Mouse (Mus musculus): ENCODE data around the gene Wnt3.

Gene Wnt3

GRCm38 (mm10) chr11:103840834-103841233, 66.9 kb downstream of the Wnt3 start:
- in situ Hi-C loops (cut with MboI, MseI) = no loop called here

DNA sequence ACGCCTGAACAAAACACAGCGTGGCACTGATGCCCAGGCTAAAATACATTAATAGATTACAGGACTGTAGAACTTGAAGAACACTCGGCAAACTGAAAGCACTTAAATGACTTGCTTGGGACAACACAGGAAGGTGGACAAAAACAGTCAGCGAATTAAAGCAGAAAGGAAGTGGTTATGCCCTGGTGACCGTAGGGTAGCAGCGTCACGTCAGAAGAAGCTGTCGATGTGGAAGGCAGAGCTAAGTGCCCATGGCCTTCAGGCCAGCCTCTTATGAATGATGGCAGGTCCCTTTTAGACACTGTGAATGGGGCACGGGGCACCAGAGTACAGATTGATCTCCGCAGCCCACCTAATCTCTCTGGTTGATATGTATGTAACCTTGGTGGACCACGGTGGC, 74.3 kb downstream of the Wnt3 start:
- in situ Hi-C loops (cut with MboI, MseI) = no loop called here

GRCm38 (mm10) chr11:103852590-103853283, 78.8 kb downstream of the Wnt3 start:
- in situ Hi-C loops (cut with MboI, MseI) = no loop called here

- in situ Hi-C loops (cut with MboI, MseI) = no loop called here
Observed at GRCm38 (mm10) chr11:103853284-103853920, 79.5 kb downstream of the Wnt3 start.

- in situ Hi-C loops (cut with MboI, MseI) = no loop called here
Observed at GRCm38 (mm10) chr11:103854294-103854693, 80.3 kb downstream of the Wnt3 start.

DNA sequence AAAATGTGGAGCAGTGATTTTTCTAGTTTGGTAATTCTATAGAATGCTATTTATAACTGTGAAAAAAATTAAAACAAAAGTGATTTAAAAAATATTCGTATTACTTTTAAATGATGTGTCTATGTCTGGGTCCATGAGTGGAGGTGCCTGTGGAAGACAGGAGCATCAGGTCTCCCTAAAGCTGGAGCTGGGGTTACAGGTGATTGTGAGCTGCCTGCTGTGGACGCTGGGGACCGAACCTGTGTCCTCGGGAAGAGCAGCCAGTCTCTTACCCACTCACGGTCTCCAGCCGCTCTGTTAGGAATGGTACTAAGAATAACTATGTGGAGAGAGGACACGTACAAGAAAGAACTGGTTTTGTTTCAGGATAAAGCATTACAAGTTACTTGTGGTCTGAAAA, 82.7 kb downstream of the Wnt3 start:
- in situ Hi-C loops (cut with MboI, MseI) = no loop called here

- in situ Hi-C loops (cut with MboI, MseI) = no loop called here
Observed at GRCm38 (mm10) chr11:103858760-103859159, 84.8 kb downstream of the Wnt3 start.

DNA sequence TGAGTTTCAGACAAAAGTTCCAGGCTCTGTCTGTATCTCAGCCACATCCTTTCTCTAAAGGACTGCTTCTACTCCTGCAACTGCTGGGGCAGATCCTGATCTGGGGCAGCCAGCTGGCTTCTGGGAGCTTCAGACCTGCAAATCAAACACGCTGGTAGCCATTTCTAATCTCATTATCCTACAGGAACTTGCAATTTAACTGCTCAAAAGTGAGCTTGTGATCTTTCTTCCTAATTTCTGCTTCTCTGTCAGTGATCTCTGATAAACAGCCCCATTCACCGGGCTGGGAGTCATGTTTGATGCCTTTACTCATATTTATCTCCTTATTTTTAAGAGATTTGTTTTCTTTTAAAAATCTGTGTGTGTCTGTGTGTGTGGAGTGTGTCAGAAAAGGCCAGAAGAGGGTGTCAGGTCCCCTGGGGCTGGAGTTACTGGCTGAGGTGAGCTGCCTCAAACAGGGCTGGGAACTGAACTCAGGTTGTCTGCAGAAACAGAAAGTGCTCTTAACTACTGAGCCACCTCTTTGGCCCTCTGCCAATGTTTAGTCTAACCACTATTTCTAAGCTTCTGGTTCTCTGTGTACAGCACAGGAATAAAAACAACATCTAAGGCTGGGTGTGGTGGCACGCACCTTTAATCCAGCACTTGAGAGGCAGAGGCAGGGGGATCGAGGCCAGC, 86.1 kb downstream of the Wnt3 start:
- in situ Hi-C loops (cut with MboI, MseI) = no loop called here

GRCm38 (mm10) chr11:103862951-103863350, 89.0 kb downstream of the Wnt3 start:
- in situ Hi-C loops (cut with MboI, MseI) = no loop called here

- in situ Hi-C loops (cut with MboI, MseI) = no loop called here
Observed at GRCm38 (mm10) chr11:103864486-103864885, 90.5 kb downstream of the Wnt3 start.

DNA sequence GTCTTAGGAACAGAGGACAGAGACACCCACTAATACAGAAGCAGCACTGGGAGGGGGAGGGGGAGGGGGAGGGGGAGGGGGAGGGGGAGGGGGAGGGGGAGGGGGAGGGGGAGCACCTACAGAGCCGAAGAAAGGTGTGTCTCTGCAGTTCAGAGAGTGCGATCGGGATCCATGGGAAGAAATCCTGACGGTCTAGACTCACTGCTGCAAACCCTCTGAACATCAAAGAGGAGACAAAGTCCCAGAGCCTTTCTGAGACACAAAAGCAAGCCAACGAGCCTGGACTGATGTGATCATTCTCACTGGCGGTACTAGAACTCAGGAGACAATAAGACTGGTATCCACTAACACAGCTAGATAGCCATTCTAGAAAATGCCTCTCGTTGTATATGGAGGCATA, 91.4 kb downstream of the Wnt3 start:
- in situ Hi-C loops (cut with MboI, MseI) = no loop called here
